Mouse (Mus musculus): ENCODE data around the gene Commd3.

DNA sequence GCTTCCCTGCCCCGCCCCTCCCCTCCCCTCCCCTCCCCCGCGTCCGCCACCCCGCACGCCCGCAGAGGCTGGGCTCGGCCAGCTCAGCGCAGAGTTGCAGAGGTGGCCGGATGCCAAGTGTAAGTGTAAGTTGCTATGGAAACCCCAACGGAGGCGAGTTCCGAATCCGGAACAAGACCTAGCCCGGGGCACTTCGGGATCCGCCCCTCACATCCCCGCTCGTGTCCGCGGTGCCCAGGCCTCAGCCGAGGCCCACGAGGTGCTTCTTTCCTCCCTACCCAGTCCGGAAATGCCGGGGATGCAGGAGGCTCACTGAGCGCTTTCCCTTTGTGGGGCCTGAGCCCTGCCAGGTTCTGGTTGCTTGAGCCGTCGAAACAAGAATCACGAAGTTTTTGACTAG is 8.8 kb downstream of the Commd3 start:
- TF ChIP-seq POLR2A (IDR thresholded peaks at IDR 0.05; ENCODE audit: low read depth, low read length) (no peak), CTCF (IDR thresholded peaks at IDR 0.05; ENCODE audit: borderline replicate concordance, insufficient read depth, low read length) (no peak)
